Mouse (Mus musculus): ENCODE measurements at regions not wholly inside any gene's neighbourhood (a gene's known extent, or its start where the extent isn't known, plus 50 kb on each side); places are given as distances from the start of the nearest gene placed in this dataset.

DNA sequence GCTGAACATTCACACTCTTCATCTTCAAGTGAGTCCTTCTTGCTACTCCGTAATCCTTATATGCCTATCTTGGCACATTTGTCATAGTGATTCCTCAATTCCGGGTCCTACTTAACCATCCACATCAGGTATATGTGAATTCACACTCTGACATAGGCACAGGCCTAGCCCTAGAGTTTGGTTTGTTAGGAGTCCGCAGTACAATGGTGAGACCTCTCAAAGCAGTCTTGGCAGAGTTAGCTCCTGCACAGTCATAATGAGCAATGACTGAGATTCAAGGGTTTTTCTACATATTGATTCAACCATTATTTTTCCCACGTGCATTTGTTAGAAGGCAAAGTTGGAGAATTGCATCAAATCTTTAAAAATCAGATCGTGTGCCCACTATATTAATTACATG is 107.1 kb upstream of the Nav3 start:
- H3K27ac ChIP-seq (ENCODE audit: insufficient read depth, low read depth), result no peak overlapping the region
- in situ Hi-C loops (cut with MboI; ENCODE audit: low pct_ligation_motif_present, low pct_unique_long_range_greater_than_20kb, low sequenced_read_pairs), result no loop called here
- no peak overlapping the region for H3K9ac ChIP-seq (ENCODE audit: insufficient read depth, low read depth)
- H3K4me3 ChIP-seq (replicated peaks in 1 of 3; ENCODE audit: low read depth in 2 of 3, low read length in 2 of 3, poor library complexity in 1 of 3), result no peak overlapping the region
- no peaks in the 10 kb centered on the region for H3K79me2 ChIP-seq (replicated peaks; ENCODE audit: control insufficient read depth, extremely low read depth, insufficient read depth, poor library complexity, severe bottlenecking)
- no peak for DNase-seq (ENCODE audit: extremely low read depth)
- H3K9me3 ChIP-seq (replicated peaks; ENCODE audit: low read length), result peaks cover 12% of the 10 kb centered on the region
- no peaks in the 10 kb centered on the region for H3K4me1 ChIP-seq (ENCODE audit: control insufficient read depth in 1 of 2, insufficient read depth in 2 of 2)
- H3K27me3 ChIP-seq (replicated peaks), result no peaks in the 10 kb centered on the region
- H3K4me2 ChIP-seq (ENCODE audit: insufficient read depth, low read depth, poor library complexity, severe bottlenecking), result no peak overlapping the region
- dilution Hi-C loops (cut with MboI; ENCODE audit: extremely low pct_ligation_motif_present, extremely low pct_unique_long_range_greater_than_20kb, low sequenced_read_pairs), result no loop called here
- H3K36me3 ChIP-seq (replicated peaks in 1 of 2; ENCODE audit: control insufficient read depth in 1 of 2, insufficient read depth in 1 of 2, low read length in 1 of 2), result no peaks in the 10 kb centered on the region
- TF ChIP-seq GABPA (IDR thresholded peaks at IDR 0.05; ENCODE audit: insufficient replicate concordance, low read depth, low read length), result no peak
- TF ChIP-seq MAFK (IDR thresholded peaks at IDR 0.05; ENCODE audit: insufficient replicate concordance, low read length), result no peak
- TF ChIP-seq ZNF384 (IDR thresholded peaks at IDR 0.05; ENCODE audit: low read depth, low read length), result no peak
- no peak for TF ChIP-seq SMC3 (IDR thresholded peaks at IDR 0.05; ENCODE audit: low read depth, low read length)
- no peak for TF ChIP-seq TBP (conservative IDR thresholded peaks at IDR 0.05; ENCODE audit: low read depth, low read length)
- TF ChIP-seq CHD1 (IDR thresholded peaks at IDR 0.05; ENCODE audit: low read depth, low read length), result no peak
- no peak for TF ChIP-seq JUN (IDR thresholded peaks at IDR 0.05; ENCODE audit: insufficient read depth, low read depth, low read length)
- no peak for TF ChIP-seq ZC3H11A (IDR thresholded peaks at IDR 0.05; ENCODE audit: low read depth, low read length)
- TF ChIP-seq UBTF (IDR thresholded peaks at IDR 0.05; ENCODE audit: low read depth, low read length), result no peak
- TF ChIP-seq USF1 (IDR thresholded peaks at IDR 0.05; ENCODE audit: low read depth, low read length), result no peak
- no peak for TF ChIP-seq NRF1 (IDR thresholded peaks at IDR 0.05; ENCODE audit: low read depth, low read length)
- no peak for TF ChIP-seq IRF4 (IDR thresholded peaks at IDR 0.05; ENCODE audit: low read depth, low read length)
- no peak for TF ChIP-seq ETS1 (conservative IDR thresholded peaks at IDR 0.05; ENCODE audit: low read depth, low read length)
- TF ChIP-seq HCFC1 (IDR thresholded peaks at IDR 0.05; ENCODE audit: low read depth, low read length), result no peak
- TF ChIP-seq RAD21 (IDR thresholded peaks at IDR 0.05; ENCODE audit: low read depth, low read length), result no peak
- no peak for TF ChIP-seq POLR2A (IDR thresholded peaks at IDR 0.05; ENCODE audit: low read depth, low read length)
- TF ChIP-seq ELF1 (IDR thresholded peaks at IDR 0.05; ENCODE audit: low read depth, low read length), result no peak
- TF ChIP-seq USF2 (conservative IDR thresholded peaks at IDR 0.05; ENCODE audit: low read depth, low read length), result no peak
- no peak for TF ChIP-seq PAX5 (IDR thresholded peaks at IDR 0.05; ENCODE audit: low read length)
- no peak for TF ChIP-seq KAT2A (IDR thresholded peaks at IDR 0.05; ENCODE audit: insufficient replicate concordance, low read length)

DNA sequence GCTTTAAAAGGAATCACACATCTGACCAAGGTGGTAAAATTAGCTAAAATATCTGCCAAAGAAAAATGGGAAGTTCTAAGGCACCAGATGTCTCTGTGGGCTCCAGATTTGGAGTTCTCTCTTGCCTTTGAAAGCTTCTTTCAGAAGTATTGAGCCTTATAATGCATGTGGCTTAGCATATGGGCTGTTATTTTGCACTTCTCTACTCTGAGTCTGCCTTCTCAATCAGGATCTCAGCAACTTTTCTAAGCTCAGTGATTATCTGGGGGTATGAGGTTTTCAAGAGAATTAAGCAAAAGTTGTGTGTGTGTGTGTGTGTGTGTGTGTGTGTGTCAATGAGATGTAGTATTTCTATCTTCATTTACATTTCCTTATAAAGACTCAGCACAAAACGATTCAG is 107.6 kb upstream of the Nav3 start:
- Histone ChIP-seq H3K4me3 (replicated peaks in 1 of 3; ENCODE audit: low read depth in 2 of 3, low read length in 2 of 3, poor library complexity in 1 of 3) (no peak overlapping the region), H3K9ac (ENCODE audit: insufficient read depth, low read depth) (no peak overlapping the region), H3K27ac (ENCODE audit: insufficient read depth, low read depth) (no peak overlapping the region), H3K27me3 (replicated peaks) (no peaks in the 10 kb centered on the region), H3K4me1 (ENCODE audit: control insufficient read depth in 1 of 2, insufficient read depth in 2 of 2) (no peaks in the 10 kb centered on the region), H3K79me2 (replicated peaks; ENCODE audit: control insufficient read depth, extremely low read depth, insufficient read depth, poor library complexity, severe bottlenecking) (no peaks in the 10 kb centered on the region), H3K36me3 (replicated peaks in 1 of 2; ENCODE audit: control insufficient read depth in 1 of 2, insufficient read depth in 1 of 2, low read length in 1 of 2) (no peaks in the 10 kb centered on the region), H3K4me2 (ENCODE audit: insufficient read depth, low read depth, poor library complexity, severe bottlenecking) (no peak overlapping the region), H3K9me3 (replicated peaks; ENCODE audit: low read length) (peaks cover 13% of the 10 kb centered on the region)
- dilution Hi-C loops (cut with MboI; ENCODE audit: extremely low pct_ligation_motif_present, extremely low pct_unique_long_range_greater_than_20kb, low sequenced_read_pairs), result no loop called here
- TF ChIP-seq MAFK (IDR thresholded peaks at IDR 0.05; ENCODE audit: insufficient replicate concordance, low read length), result no peak
- no peak for TF ChIP-seq PAX5 (IDR thresholded peaks at IDR 0.05; ENCODE audit: low read length)
- TF ChIP-seq CTCF (conservative IDR thresholded peaks at IDR 0.05 in 1 of 2, IDR thresholded peaks at IDR 0.05 in 1 of 2; ENCODE audit: low read depth in 2 of 2, low read length in 2 of 2), result no peak
- TF ChIP-seq GABPA (IDR thresholded peaks at IDR 0.05; ENCODE audit: insufficient replicate concordance, low read depth, low read length), result no peak
- TF ChIP-seq BHLHE40 (IDR thresholded peaks at IDR 0.05; ENCODE audit: low read depth, low read length), result no peak
- TF ChIP-seq RCOR1 (conservative IDR thresholded peaks at IDR 0.05; ENCODE audit: low read depth, low read length), result no peak
- no peak for TF ChIP-seq NRF1 (IDR thresholded peaks at IDR 0.05; ENCODE audit: low read depth, low read length)
- TF ChIP-seq NELFE (IDR thresholded peaks at IDR 0.05; ENCODE audit: low read depth, low read length), result no peak
- no peak for TF ChIP-seq RAD21 (IDR thresholded peaks at IDR 0.05; ENCODE audit: low read depth, low read length)
- TF ChIP-seq USF1 (IDR thresholded peaks at IDR 0.05; ENCODE audit: low read depth, low read length), result no peak
- TF ChIP-seq HCFC1 (IDR thresholded peaks at IDR 0.05; ENCODE audit: low read depth, low read length), result no peak
- TF ChIP-seq MAZ (IDR thresholded peaks at IDR 0.05; ENCODE audit: low read depth, low read length), result no peak
- in situ Hi-C loops (cut with MboI; ENCODE audit: low pct_ligation_motif_present, low pct_unique_long_range_greater_than_20kb, low sequenced_read_pairs), result no loop called here
- DNase-seq (ENCODE audit: extremely low read depth), result no peak

Measured in CH12.LX (cell line).